In genomic region chr9:61979983-61980382, GRCm38 (mm10) we compare ENCODE assay signal across 22 mouse cellular contexts. TPM values are rescaled to one million over a fixed set of nuclear protein-coding genes. Genes with fewer than 3 reads are reported as not detected.
DNase-seq lines count a peak whose midpoint lies in the region; ATAC-seq and TF ChIP-seq lines count a peak whose summit lies in the region.
"Had no signal": no experiment of that assay in that cellular context is flagged by ENCODE, and none has a peak within 500 bp of the region (broad histone marks: within the 10 kb centered on the region; RNA-seq: fewer than 3 reads in every experiment).

No protein-coding gene starts in this region.

- no peak for ATAC-seq in forebrain, postnatal 0 days
- no peak for ATAC-seq in forebrain, embryonic 11.5 days (replicated peaks; ENCODE audit: low FRiP score)
- ATAC-seq in heart, embryonic 12.5 days (ENCODE audit: insufficient number of reproducible peaks, low FRiP score): no peak
- ATAC-seq: forebrain, embryonic 16.5 days had no signal

- no peak for DNase-seq in forebrain, postnatal 0 days
- DNase-seq in forebrain, embryonic 11.5 days (ENCODE audit: low spot score): no peak
- no peak for DNase-seq in liver, adult 2 months (ENCODE audit: extremely low read depth, low read depth, low spot score)
- DNase-seq in liver (no peak), A20 (ENCODE audit: low read depth, low spot score) (peak; percentile 30)
- DNase-seq in c-Kit-positive CD71-positive TER-119-negative erythroid progenitor cells, embryonic 14.5 days (ENCODE audit: low read depth): peak; percentile 10
- no peak for DNase-seq in heart, postnatal 10 days
- DNase-seq: adrenal gland, postnatal 10 days; cerebellum, adult 18-20 months; heart, adult 11 months; kidney, adult 2 months; kidney, postnatal 25 days; layer of hippocampus, adult 9-11 months; lung, postnatal 14 days; thymus, postnatal 25 days had no signal

- TF ChIP-seq POLR2A in liver, adult 2 months (IDR thresholded peaks at IDR 0.05; ENCODE audit: extremely low read depth, insufficient read depth, low read length): no peak

- TF ChIP-seq CTCF in forebrain, postnatal 0 days (IDR thresholded peaks at IDR 0.05; ENCODE audit: low read depth): peak; percentile 38
- TF ChIP-seq CTCF in liver, adult 2 months (IDR thresholded peaks at IDR 0.05; ENCODE audit: low read depth, low read length): peak; percentile 10; the same call in 1 of the 2 replicates

- no peaks in the 10 kb centered on the region for H3K4me1 ChIP-seq in forebrain, postnatal 0 days (ENCODE audit: insufficient read depth)
- no peaks in the 10 kb centered on the region for H3K4me1 ChIP-seq in forebrain, embryonic 11.5 days (replicated peaks; ENCODE audit: control insufficient read depth, insufficient read depth, low read length)
- no peaks in the 10 kb centered on the region for H3K4me1 ChIP-seq in liver, adult 2 months (ENCODE audit: control insufficient read depth, insufficient read depth, low read length)
- no peaks in the 10 kb centered on the region for H3K4me1 ChIP-seq in heart, embryonic 12.5 days (replicated peaks)
- H3K4me1 ChIP-seq: embryonic facial prominence, embryonic 12.5 days; midbrain, embryonic 10.5 days; neural tube, embryonic 13.5 days had no signal

- no peak overlapping the region for H3K4me2 ChIP-seq in forebrain, postnatal 0 days (ENCODE audit: low read depth)
- no peak overlapping the region for H3K4me2 ChIP-seq in forebrain, embryonic 11.5 days (ENCODE audit: low read depth, low read length, severe bottlenecking)
- no peak overlapping the region for H3K4me2 ChIP-seq in heart, embryonic 12.5 days
- H3K4me2 ChIP-seq: embryonic facial prominence, embryonic 12.5 days; hindbrain, embryonic 13.5 days; limb, embryonic 15.5 days; neural tube, embryonic 13.5 days had no signal

- H3K27me3 ChIP-seq in forebrain, postnatal 0 days (ENCODE audit: insufficient read depth, low read length): no peaks in the 10 kb centered on the region
- no peaks in the 10 kb centered on the region for H3K27me3 ChIP-seq in forebrain, embryonic 11.5 days (ENCODE audit: control insufficient read depth, insufficient read depth, low read length)
- H3K27me3 ChIP-seq in liver, adult 2 months (ENCODE audit: control insufficient read depth, insufficient read depth, low read length): no peaks in the 10 kb centered on the region
- no peaks in the 10 kb centered on the region for H3K27me3 ChIP-seq in heart, embryonic 12.5 days (replicated peaks)
- H3K27me3 ChIP-seq: embryonic facial prominence, embryonic 12.5 days; hindbrain, embryonic 13.5 days; limb, embryonic 15.5 days; neural tube, embryonic 13.5 days had no signal

- no peaks in the 10 kb centered on the region for H3K79me2 ChIP-seq in liver, adult 2 months (ENCODE audit: control insufficient read depth, insufficient read depth, low read length)

- WGBS in forebrain, postnatal 0 days: 87% methylated on average over 2 of the region's 2 CpGs
- WGBS in forebrain, embryonic 11.5 days: 91% methylated on average over 2 of the region's 2 CpGs
- 95% methylated on average over 2 of the region's 2 CpGs for WGBS in liver, adult 2 months
- 78% methylated on average over 2 of the region's 2 CpGs for WGBS in heart, embryonic 12.5 days

- no peak overlapping the region for H3K9ac ChIP-seq in forebrain, postnatal 0 days
- H3K9ac ChIP-seq in forebrain, embryonic 11.5 days (ENCODE audit: low read length): no peak overlapping the region
- H3K9ac ChIP-seq in liver, adult 2 months (ENCODE audit: low read depth, low read length): no peak overlapping the region
- H3K9ac ChIP-seq in heart, embryonic 12.5 days: no peak overlapping the region
- H3K9ac ChIP-seq: embryonic facial prominence, embryonic 12.5 days; hindbrain, embryonic 13.5 days; limb, embryonic 15.5 days; neural tube, embryonic 13.5 days had no signal

- intact Hi-C loops in heart, postnatal 10 days (cut with DNase I): no loop called here

- no peaks in the 10 kb centered on the region for H3K9me3 ChIP-seq in forebrain, postnatal 0 days (ENCODE audit: low read length)
- no peaks in the 10 kb centered on the region for H3K9me3 ChIP-seq in forebrain, embryonic 11.5 days (ENCODE audit: control insufficient read depth, low read length)
- no peaks in the 10 kb centered on the region for H3K9me3 ChIP-seq in heart, embryonic 12.5 days (replicated peaks)
- H3K9me3 ChIP-seq: hindbrain, embryonic 13.5 days; limb, embryonic 15.5 days; midbrain, embryonic 10.5 days; neural tube, embryonic 13.5 days had no signal

- H3K27ac ChIP-seq in forebrain, postnatal 0 days (ENCODE audit: low read depth, low read length): no peak overlapping the region
- H3K27ac ChIP-seq in forebrain, embryonic 11.5 days (ENCODE audit: low read depth, low read length): no peak overlapping the region
- no peak overlapping the region for H3K27ac ChIP-seq in liver, adult 2 months (replicated peaks; ENCODE audit: insufficient read depth, low read depth, low read length)
- H3K27ac ChIP-seq in heart, embryonic 12.5 days (ENCODE audit: poor library complexity, severe bottlenecking): no peak overlapping the region
- H3K27ac ChIP-seq: embryonic facial prominence, embryonic 12.5 days; hindbrain, embryonic 13.5 days; limb, embryonic 15.5 days; midbrain, embryonic 10.5 days; neural tube, embryonic 13.5 days had no signal

- H3K36me3 ChIP-seq in forebrain, postnatal 0 days (ENCODE audit: insufficient read depth): no peaks in the 10 kb centered on the region
- no peaks in the 10 kb centered on the region for H3K36me3 ChIP-seq in forebrain, embryonic 11.5 days (ENCODE audit: control insufficient read depth, insufficient read depth, low read length)
- no peaks in the 10 kb centered on the region for H3K36me3 ChIP-seq in liver, adult 2 months (ENCODE audit: control insufficient read depth, insufficient read depth, low read length)
- no peaks in the 10 kb centered on the region for H3K36me3 ChIP-seq in heart, embryonic 12.5 days
- H3K36me3 ChIP-seq: embryonic facial prominence, embryonic 12.5 days; hindbrain, embryonic 13.5 days; limb, embryonic 15.5 days; midbrain, embryonic 10.5 days; neural tube, embryonic 13.5 days had no signal

- H3K4me3 ChIP-seq in forebrain, postnatal 0 days (ENCODE audit: low read depth, low read length): no peak overlapping the region
- H3K4me3 ChIP-seq in forebrain, embryonic 11.5 days (ENCODE audit: low read depth, low read length): no peak overlapping the region
- H3K4me3 ChIP-seq in liver, adult 2 months (ENCODE audit: insufficient read depth, low read depth, low read length): no peak overlapping the region
- H3K4me3 ChIP-seq in heart, embryonic 12.5 days: no peak overlapping the region
- H3K4me3 ChIP-seq: embryonic facial prominence, embryonic 12.5 days; hindbrain, embryonic 13.5 days; limb, embryonic 15.5 days; midbrain, embryonic 10.5 days; neural tube, embryonic 13.5 days had no signal

RNA-seq across cellular contexts. Expression of gene Kif23, which starts 33.4 kb away (rescaled TPM):
- 6.7 and 8.1 TPM in 2 replicates for total RNA-seq in forebrain, postnatal 0 days (2014; rRNA removed)
- 8.2 and 8.3 TPM in 2 replicates for polyA plus RNA-seq in forebrain, postnatal 0 days (2015; fragmentation: Nextera tagmentation; extraction: Ambion mirVana)
- polyA plus RNA-seq in forebrain, embryonic 11.5 days (2014; fragmentation: Nextera tagmentation; extraction: Ambion mirVana): 124 and 132 TPM in 2 replicates
- total RNA-seq in liver, adult 2 months (2014; rRNA removed): 0.83 and 1.1 TPM in 2 replicates
- polyA plus RNA-seq in liver, adult 2 months (2012; rRNA removed): 0.05 and 0.43 TPM in 2 replicates
- polyA plus RNA-seq in heart, embryonic 12.5 days (2016; fragmentation: Nextera tagmentation; extraction: Ambion mirVana): 83.9 and 97.4 TPM in 2 replicates
- total RNA-seq in heart, postnatal 10 days (2021): 10 to 100 TPM; 22.9 to 28.4 TPM

RNA-seq across cellular contexts. Expression of gene Paqr5, which starts 46.7 kb away (rescaled TPM):
- 0.31 and 0.43 TPM in 2 replicates for total RNA-seq in forebrain, postnatal 0 days (2014; rRNA removed)
- 0.53 and 0.58 TPM in 2 replicates for polyA plus RNA-seq in forebrain, postnatal 0 days (2015; fragmentation: Nextera tagmentation; extraction: Ambion mirVana)
- 0.49 and 0.60 TPM in 2 replicates for polyA plus RNA-seq in forebrain, embryonic 11.5 days (2014; fragmentation: Nextera tagmentation; extraction: Ambion mirVana)
- 0.07 TPM in 1 of 2 replicates, not detected in the other for total RNA-seq in liver, adult 2 months (2014; rRNA removed)
- 0.13 TPM in 1 of 2 replicates, not detected in the other for polyA plus RNA-seq in liver, adult 2 months (2012; rRNA removed)
- polyA plus RNA-seq in heart, embryonic 12.5 days (2016; fragmentation: Nextera tagmentation; extraction: Ambion mirVana): 0.40 and 0.53 TPM in 2 replicates
- not detected for total RNA-seq in heart, postnatal 10 days (2021)

Comparison
In these comparisons a context has a peak if more than half of its experiments do, and no peak if none do; other contexts are left out.
1. DNase-seq: peak in A20 (single experiment) and c-Kit-positive CD71-positive TER-119-negative erythroid progenitor cells, embryonic 14.5 days (single experiment); none in forebrain, postnatal 0 days (single experiment), forebrain, embryonic 11.5 days (single experiment), liver, adult 2 months (single experiment), liver (single experiment) and heart, postnatal 10 days (0 of 2).